Mouse (Mus musculus) testis, adult 2 months (tissue): ENCODE measurements around the gene Ankmy1. TPM values are rescaled to one million over a fixed set of nuclear protein-coding genes. Genes with fewer than 3 reads are reported as not detected.

Experiments used
- H3K27ac ChIP-seq: fragments of 200-500 bp; 2 replicates; pipeline ENCODE4 v1.5.1; 2012; ENCODE audit warnings: low read depth, low read length; ENCODE audit not compliant: control insufficient read depth, insufficient read depth
- H3K27me3 ChIP-seq: fragments of 200-500 bp; 2 replicates; pipeline ENCODE4 v1.6.1; 2012; ENCODE audit warnings: mild to moderate bottlenecking, low read length, moderate library complexity; ENCODE audit not compliant: control insufficient read depth, insufficient read depth
- H3K36me3 ChIP-seq: fragments of 200-500 bp; 2 replicates; pipeline ENCODE4 v1.6.1; 2012; ENCODE audit warnings: mild to moderate bottlenecking, low read length; ENCODE audit not compliant: control insufficient read depth, insufficient read depth
- H3K4me1 ChIP-seq: fragments of 200-500 bp; 2 replicates; pipeline ENCODE4 v1.6.1; 2012; ENCODE audit warnings: low read length; ENCODE audit not compliant: control insufficient read depth, insufficient read depth
- H3K4me3 ChIP-seq: fragments of 200-500 bp; 2 replicates; pipeline ENCODE4 v1.5.1; 2012; ENCODE audit warnings: low read depth, mild to moderate bottlenecking, low read length, moderate library complexity, mixed read lengths; ENCODE audit not compliant: control insufficient read depth
- CTCF ChIP-seq: fragments of 200-500 bp; IDR thresholded peaks from 2 replicates; pipeline ENCODE4 v1.5.1; 2012; ENCODE audit warnings: low read depth, mild to moderate bottlenecking, inconsistent platforms, low read length, moderate library complexity; ENCODE audit not compliant: control insufficient read depth, insufficient read depth, insufficient replicate concordance
- POLR2A ChIP-seq: fragments of 200-500 bp; IDR thresholded peaks from 2 replicates; pipeline ENCODE4 v1.6.1; 2012; ENCODE audit warnings: low read depth, mild to moderate bottlenecking, inconsistent platforms, low read length, moderate library complexity; ENCODE audit not compliant: control insufficient read depth
- polyA plus RNA-seq: library from polyadenylated mRNA; depleted of rRNA; stranded (reverse); fragments of >200 nt; gene quantifications from 2 replicates; pipeline ENCODE4 v1.2.3, GENCODE M21; 2012

The Ankmy1 gene
- polyA plus RNA-seq, 1 experiment: 53.4 TPM

GRCm38 (mm10) chr1:92919775-92920174 lies 17.1 kb upstream of the Ankmy1 start:
- Histone ChIP-seq H3K36me3 (no peaks in the 10 kb centered on the region), H3K4me1 (no peaks in the 10 kb centered on the region; the same call in 1 of the 2 replicates), H3K27me3 (no peaks in the 10 kb centered on the region), H3K4me3 (no peak overlapping the region), H3K27ac (no peak overlapping the region)
- TF ChIP-seq POLR2A (no peak), CTCF (no peak)

- Histone ChIP-seq H3K4me1 (no peaks in the 10 kb centered on the region; the same call in 1 of the 2 replicates), H3K36me3 (no peaks in the 10 kb centered on the region), H3K27ac (no peak overlapping the region), H3K27me3 (no peaks in the 10 kb centered on the region), H3K4me3 (no peak overlapping the region)
- no peak for TF ChIP-seq POLR2A
- no peak for TF ChIP-seq CTCF
These were observed 16.4 kb upstream of the Ankmy1 start for GRCm38 (mm10) chr1:92919151-92919550.

GRCm38 (mm10) chr1:92916725-92917124 lies 14.0 kb upstream of the Ankmy1 start:
- Histone ChIP-seq H3K27ac (no peak overlapping the region), H3K36me3 (no peaks in the 10 kb centered on the region), H3K4me1 (peaks cover 2% of the 10 kb centered on the region), H3K4me3 (no peak overlapping the region), H3K27me3 (no peaks in the 10 kb centered on the region)
- no peak for TF ChIP-seq CTCF
- no peak for TF ChIP-seq POLR2A

DNA sequence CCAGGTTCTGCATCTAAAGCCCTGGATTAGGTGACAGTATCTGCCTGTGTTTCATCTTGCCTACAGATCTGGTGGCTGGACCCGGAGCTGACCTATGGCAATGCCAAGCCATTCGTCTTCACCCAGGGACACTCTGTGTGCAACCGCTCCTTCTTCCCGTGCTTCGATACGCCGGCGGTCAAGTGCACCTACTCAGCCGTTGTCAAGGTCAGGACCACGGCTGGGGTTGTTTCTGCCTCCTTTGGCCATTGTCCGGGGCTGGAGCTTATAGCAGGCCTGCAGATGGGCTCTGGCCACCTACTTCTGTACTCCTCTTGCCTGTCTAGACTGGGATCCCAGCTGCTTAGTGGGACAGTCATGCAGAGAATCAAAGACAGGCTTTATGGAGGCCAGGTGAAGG lies 12.3 kb upstream of the Ankmy1 start:
- H3K27ac ChIP-seq: no peak overlapping the region
- no peak overlapping the region for H3K4me3 ChIP-seq
- no peaks in the 10 kb centered on the region for H3K36me3 ChIP-seq
- peaks cover 11% of the 10 kb centered on the region for H3K4me1 ChIP-seq
- TF ChIP-seq CTCF (no peak), POLR2A (no peak)
- 0 out of 2 replicates have a peak, but pooled peaks cover 2% of the 10 kb centered on the region for H3K27me3 ChIP-seq

DNA sequence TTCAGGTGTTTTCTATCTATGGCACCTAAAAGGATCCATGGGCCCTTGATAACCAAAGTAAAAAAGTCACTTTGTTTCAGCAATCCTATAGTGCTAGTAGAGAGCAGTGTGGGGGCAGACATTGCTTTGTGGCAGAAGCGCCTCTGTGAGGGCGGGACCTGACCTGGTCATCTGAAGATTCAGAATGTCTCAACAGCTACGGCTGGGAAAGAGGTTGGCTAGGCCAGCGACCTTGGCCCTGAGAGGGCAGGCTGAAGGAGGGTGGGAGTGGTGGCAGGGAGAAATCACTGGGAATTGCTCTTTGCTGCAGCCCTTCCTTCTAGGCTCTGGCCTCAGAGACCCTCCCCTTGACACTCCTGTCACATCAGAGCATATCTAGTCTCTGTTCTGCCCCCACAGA lies 11.5 kb upstream of the Ankmy1 start:
- H3K27ac ChIP-seq: no peak overlapping the region
- H3K27me3 ChIP-seq: 0 out of 2 replicates have a peak, but pooled peaks cover 2% of the 10 kb centered on the region
- TF ChIP-seq POLR2A (no peak), CTCF (no peak)
- H3K4me3 ChIP-seq: no peak overlapping the region
- H3K4me1 ChIP-seq: peaks cover 11% of the 10 kb centered on the region
- no peaks in the 10 kb centered on the region for H3K36me3 ChIP-seq

DNA sequence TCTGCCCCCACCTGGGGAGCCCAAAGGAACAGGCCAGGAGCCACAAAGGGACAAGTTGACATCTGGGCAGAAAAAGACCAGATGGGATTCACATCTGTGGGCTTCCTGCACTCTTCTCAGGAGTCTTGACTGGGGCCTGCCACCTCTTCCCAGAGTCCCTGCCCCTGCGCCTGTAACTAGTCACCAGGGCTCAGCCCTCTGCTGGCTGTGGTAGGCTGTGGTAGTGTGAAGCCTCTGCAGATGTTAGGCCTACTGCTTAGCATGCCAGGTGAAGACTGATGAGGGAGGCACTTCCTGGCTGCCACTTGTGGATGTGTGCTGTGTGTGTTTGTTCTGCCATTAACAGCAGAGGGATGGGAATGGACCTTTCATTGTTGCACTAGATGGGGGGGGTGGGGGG lies 9.6 kb upstream of the Ankmy1 start:
- no peak overlapping the region for H3K27ac ChIP-seq
- H3K4me3 ChIP-seq: peak overlapping the region; percentile 93
- H3K36me3 ChIP-seq: no peaks in the 10 kb centered on the region
- no peak for TF ChIP-seq CTCF
- H3K4me1 ChIP-seq: peaks cover 14% of the 10 kb centered on the region
- H3K27me3 ChIP-seq: 0 out of 2 replicates have a peak, but pooled peaks cover 2% of the 10 kb centered on the region

- TF ChIP-seq CTCF: no peak
- peak; percentile 42; the same call in 1 of the 2 replicates for TF ChIP-seq POLR2A
- peak overlapping the region; percentile 93 for H3K4me3 ChIP-seq
- H3K27me3 ChIP-seq: 0 out of 2 replicates have a peak, but pooled peaks cover 2% of the 10 kb centered on the region
- H3K4me1 ChIP-seq: peaks cover 15% of the 10 kb centered on the region
- no peaks in the 10 kb centered on the region for H3K36me3 ChIP-seq
- peak overlapping the region; percentile 79 for H3K27ac ChIP-seq
These were observed 9.0 kb upstream of the Ankmy1 start for GRCm38 (mm10) chr1:92911721-92912138.
